Mouse (Mus musculus) lung, postnatal 4 days (tissue): ENCODE data around the gene Ncoa7.
A peak's percentile ranks its signal among the peaks of the same experiment; 100 is the strongest.
"Not testable (repeated sequence)": the region's sequence is repeated elsewhere in the genome, so short reads cannot be mapped to it uniquely, and the experiment has no call there.

ENCODE experiments used
- DNase-seq, 2 experiments: peaks; one replicate each; pipeline ENCODE4 v3.0.0; 2021

Gene Ncoa7

GRCm38 (mm10) chr10:30787684-30788339 is 15.3 kb downstream of the Ncoa7 start:
- no peak for DNase-seq

GRCm38 (mm10) chr10:30786103-30786754 is 16.9 kb downstream of the Ncoa7 start:
- no peak for DNase-seq

- DNase-seq, result not testable (repeated sequence)
Measured at GRCm38 (mm10) chr10:30780921-30781320, 22.2 kb downstream of the Ncoa7 start.

GRCm38 (mm10) chr10:30778240-30778639 is 24.9 kb downstream of the Ncoa7 start:
- DNase-seq, result peak in 1 of 2 experiments; percentile 30

GRCm38 (mm10) chr10:30775987-30776386 is 27.1 kb downstream of the Ncoa7 start:
- DNase-seq, result no peak

- no peak for DNase-seq
Measured at GRCm38 (mm10) chr10:30775568-30775967, 27.6 kb downstream of the Ncoa7 start.

- no peak for DNase-seq
Measured at GRCm38 (mm10) chr10:30774396-30774795, 28.7 kb downstream of the Ncoa7 start.

GRCm38 (mm10) chr10:30773181-30773580 is 29.9 kb downstream of the Ncoa7 start:
- no peak for DNase-seq

GRCm38 (mm10) chr10:30771417-30772158 is 31.5 kb downstream of the Ncoa7 start:
- no peak for DNase-seq

- no peak for DNase-seq
Measured at GRCm38 (mm10) chr10:30768820-30769219, 34.3 kb downstream of the Ncoa7 start.

- peak; percentile 34 to 68 for DNase-seq
Measured at GRCm38 (mm10) chr10:30768250-30768649, 34.9 kb downstream of the Ncoa7 start.

GRCm38 (mm10) chr10:30763179-30763770 is 39.9 kb downstream of the Ncoa7 start:
- no peak for DNase-seq

- no peak for DNase-seq
Measured at GRCm38 (mm10) chr10:30762284-30762964, 40.7 kb downstream of the Ncoa7 start.

- DNase-seq, result no peak
Measured at GRCm38 (mm10) chr10:30759360-30760147, 43.6 kb downstream of the Ncoa7 start.

GRCm38 (mm10) chr10:30756064-30756463 is 47.1 kb downstream of the Ncoa7 start:
- DNase-seq, result no peak

GRCm38 (mm10) chr10:30754825-30755457 is 48.2 kb downstream of the Ncoa7 start:
- DNase-seq, result no peak

- DNase-seq, result no peak
Measured at GRCm38 (mm10) chr10:30754082-30754481, 49.0 kb downstream of the Ncoa7 start.

- peak in 1 of 2 experiments; percentile 21 for DNase-seq
Measured at GRCm38 (mm10) chr10:30752485-30752884, 50.6 kb downstream of the Ncoa7 start.

GRCm38 (mm10) chr10:30751586-30751985 is 51.5 kb downstream of the Ncoa7 start:
- DNase-seq, result no peak

- DNase-seq, result peak; percentile 25 to 37
Measured at GRCm38 (mm10) chr10:30749807-30750206, 53.3 kb downstream of the Ncoa7 start.

GRCm38 (mm10) chr10:30745238-30745974 is 57.7 kb downstream of the Ncoa7 start:
- no peak for DNase-seq
